Mouse (Mus musculus) gastrocnemius, adult 2 months (tissue): ENCODE data around the gene Kantr. TPM values are rescaled to one million over a fixed set of nuclear protein-coding genes. Genes with fewer than 3 reads are reported as not detected.
"Not testable (repeated sequence)": the region's sequence is repeated elsewhere in the genome, so short reads cannot be mapped to it uniquely, and the experiment has no call there.

Experiments used
- DNase-seq: peaks from one replicate; pipeline ENCODE4 v3.0.0; 2022
- H3K27ac ChIP-seq: fragments of 200-600 bp; 2 replicates; pipeline ENCODE4 v1.8.1; 2022; ENCODE audit warnings: mild to moderate bottlenecking
- H3K4me3 ChIP-seq: fragments of 200-600 bp; 2 replicates; pipeline ENCODE4 v1.8.1; 2022; ENCODE audit warnings: mild to moderate bottlenecking, moderate library complexity
- CTCF ChIP-seq: fragments of 200-600 bp; IDR thresholded peaks from 2 replicates; pipeline ENCODE4 v1.8.1; 2022; ENCODE audit warnings: antibody characterized with exemption, mild to moderate bottlenecking, moderate library complexity
- intact Hi-C: fragments of 180-260 bp; cut with DNase I; formaldehyde crosslinking; loops from one replicate; pipeline ENCODE4 v1.15.1; 2025
- long read RNA-seq, 2 experiments: library from polyadenylated mRNA; stranded (forward); transcript quantifications; one replicate each; pipeline ENCODE4 v2.0.0; 2021
- total RNA-seq, 2 experiments: library from RNA; stranded (reverse); gene quantifications; 2 replicates each; pipeline ENCODE4 v1.2.3; 2021

Kantr gene
- 1 to 10 TPM; 1.3 to 1.6 TPM for total RNA-seq
- long read RNA-seq, experiment 1, result 0 reads
- long read RNA-seq, experiment 2, result 0 reads

DNA sequence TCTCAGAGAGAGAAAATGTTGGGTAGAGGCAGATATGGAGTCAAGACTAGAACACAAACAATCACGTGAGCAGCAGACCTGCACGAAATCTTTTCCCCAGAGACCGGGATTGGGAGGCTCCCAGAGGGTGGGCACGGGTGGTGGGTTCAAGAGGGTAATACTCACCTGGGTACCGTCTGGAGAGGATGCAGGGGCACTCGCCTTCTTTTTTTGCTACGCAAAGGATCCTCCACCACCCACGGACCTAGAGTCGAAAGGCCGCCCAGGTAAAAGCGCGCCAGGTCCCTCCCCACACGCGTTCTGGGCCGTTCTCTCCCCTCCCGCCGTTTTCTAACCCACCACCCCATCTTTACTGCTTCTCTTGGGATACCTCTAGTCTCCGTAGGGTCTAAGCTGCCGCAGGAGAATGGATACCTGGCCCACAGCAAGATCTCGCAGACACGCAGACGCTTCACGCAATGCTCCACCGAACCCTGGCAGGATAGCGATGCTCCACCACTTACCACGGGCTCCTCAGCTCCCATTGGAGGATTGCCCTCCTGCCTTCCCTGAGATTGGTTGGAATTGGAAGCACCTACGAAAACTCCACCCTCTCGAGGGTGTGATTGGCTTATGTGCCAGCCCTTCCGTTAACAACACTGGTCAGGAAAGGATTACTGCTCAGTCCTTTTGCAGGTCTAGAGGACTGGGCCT lies at the start of gene Kantr:
Kantr (minus strand) TSS at position 500 of the 693 bp plus-strand sequence.
- intact Hi-C loops, result no loop called here
- Histone ChIP-seq H3K27ac (peak within 1 kb of the TSS; percentile 80), H3K4me3 (peak within 1 kb of the TSS; percentile 76)
- TF ChIP-seq CTCF, result no peak
- peak; percentile 84 for DNase-seq

DNA sequence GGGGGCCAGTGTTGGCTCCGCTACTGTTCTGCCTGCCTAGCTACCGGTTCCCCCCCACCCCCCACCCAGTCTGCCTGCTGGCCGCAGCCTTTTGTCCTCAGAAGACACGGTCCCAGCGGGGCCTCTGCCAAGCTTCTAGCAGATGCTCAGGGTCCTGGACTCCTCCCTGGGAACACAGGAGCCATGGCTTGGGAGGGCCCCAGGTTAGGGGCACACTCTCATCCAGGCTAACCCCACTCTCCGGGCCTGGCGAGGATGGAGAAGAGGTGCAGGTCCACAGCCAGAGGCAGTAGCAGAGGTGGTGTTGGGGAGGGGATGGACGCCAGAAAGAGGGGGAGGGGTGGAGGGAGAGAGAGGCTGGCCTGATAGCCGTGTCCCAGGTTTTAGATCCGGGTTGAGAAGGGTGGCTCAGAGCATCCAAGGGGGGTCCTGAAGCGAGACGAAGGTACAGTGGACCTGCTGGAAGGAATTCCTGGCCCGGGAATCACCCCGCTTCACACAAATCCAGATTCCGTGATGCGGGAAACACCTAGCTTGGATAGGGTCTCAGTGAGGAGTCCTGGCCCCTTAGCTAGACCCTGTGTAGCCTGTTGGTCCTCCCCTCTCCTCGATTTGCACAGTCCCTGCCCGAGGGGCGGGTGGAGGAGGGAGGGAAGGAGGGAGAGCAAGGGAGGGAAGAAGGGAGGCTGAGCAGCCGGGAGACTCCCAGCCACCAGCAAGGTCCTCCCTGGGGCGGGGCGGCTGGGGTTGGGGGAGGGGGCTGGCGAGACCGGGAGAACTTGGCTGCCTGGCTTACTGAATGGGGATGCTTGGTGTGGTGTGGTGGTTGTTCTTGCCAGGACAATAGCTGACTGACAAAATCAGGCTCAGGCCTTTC lies 41.3 kb upstream of the Kantr start, which contains the start of gene Gpr173:
Gpr173 (minus strand) TSS at position 308 of the 877 bp plus-strand sequence.
- TF ChIP-seq CTCF, result no peak

DNA sequence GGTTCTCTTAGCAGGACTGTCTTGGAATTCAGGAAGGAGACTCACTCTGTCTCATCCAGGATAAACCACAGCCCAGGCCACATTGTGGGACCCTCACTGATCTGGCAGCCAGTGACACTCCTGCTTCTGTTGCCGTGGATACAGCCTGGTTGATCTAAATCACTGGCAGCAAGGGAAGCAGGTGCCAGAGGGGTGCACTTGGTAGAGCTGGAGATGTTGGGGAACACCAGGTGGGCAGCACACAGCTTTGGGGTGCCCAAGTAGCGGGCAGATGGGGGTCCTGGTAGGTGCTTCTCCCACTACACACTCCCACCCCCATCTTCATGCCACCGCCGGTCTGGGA lies 40.7 kb upstream of the Kantr start:
- intact Hi-C loops, result no loop called here
- TF ChIP-seq CTCF, result no peak
- DNase-seq, result no peak

More for the DNA sequence above, 41.3 kb upstream of the Kantr start, which contains the start of gene Gpr173:
- intact Hi-C loops, result no loop called here
- H3K27ac ChIP-seq, result peak within 1 kb of the TSS; percentile 73
- DNase-seq, result peak; percentile 59
- H3K4me3 ChIP-seq, result peak within 1 kb of the TSS; percentile 67

DNA sequence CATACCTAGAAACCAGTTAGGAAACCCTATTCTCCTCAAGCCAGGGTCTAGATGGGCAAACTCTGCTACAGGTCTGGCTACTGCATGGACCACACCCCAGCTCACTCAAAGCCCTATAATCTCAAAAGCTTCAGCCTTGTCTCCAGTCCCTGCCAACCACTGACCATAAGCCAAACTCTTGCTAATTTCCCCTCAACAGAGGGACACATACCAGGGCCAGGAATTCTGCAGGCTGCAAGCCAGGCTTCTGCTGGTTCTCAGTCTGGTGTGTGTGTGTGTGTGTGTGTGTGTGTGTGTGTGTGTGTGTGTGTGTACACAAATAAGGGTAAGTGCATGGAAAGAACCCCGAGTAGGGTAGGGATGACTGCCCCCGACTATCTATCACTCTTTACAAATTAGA lies 39.1 kb upstream of the Kantr start:
- DNase-seq, result no peak
- no peak overlapping the region for H3K4me3 ChIP-seq
- no peak for TF ChIP-seq CTCF
- no peak overlapping the region for H3K27ac ChIP-seq
- intact Hi-C loops, result no loop called here

More for the DNA sequence above, 40.7 kb upstream of the Kantr start:
- Histone ChIP-seq H3K27ac (peak overlapping the region; percentile 73), H3K4me3 (peak overlapping the region; percentile 67)

DNA sequence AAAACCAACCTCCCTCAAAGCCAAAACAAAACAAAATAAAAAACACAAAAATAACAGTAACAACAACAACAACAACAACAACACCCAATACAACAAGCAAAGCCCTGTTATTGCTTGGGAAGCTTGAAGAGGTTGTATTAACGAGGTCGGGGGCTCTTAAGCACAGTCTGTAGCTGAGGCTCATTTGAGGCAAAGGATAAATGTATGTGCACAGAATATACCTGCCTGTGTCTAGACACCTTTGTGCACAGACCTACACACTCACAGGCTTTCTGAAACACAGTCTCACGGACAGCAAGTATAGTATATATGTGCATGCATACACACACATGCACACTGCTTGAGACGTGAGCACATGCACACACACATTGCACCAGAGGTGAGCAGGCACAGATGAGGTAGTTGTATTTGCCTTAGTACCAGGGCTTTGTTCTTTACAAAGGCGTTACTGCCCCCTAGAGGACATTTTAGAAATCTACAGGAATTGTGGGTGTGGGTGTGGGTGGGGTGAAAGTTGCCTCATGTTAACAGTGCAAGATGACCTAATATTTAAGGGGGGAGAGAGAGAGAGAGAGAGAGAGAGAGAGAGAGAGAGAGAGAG lies 25.4 kb upstream of the Kantr start:
- Histone ChIP-seq H3K27ac (no peak overlapping the region), H3K4me3 (no peak overlapping the region)
- DNase-seq, result no peak
- intact Hi-C loops, result loop anchor here (5.0 kb wide), 2 partner anchors 80 to 110 kb away; no protein-coding TSS in a partner anchor
- TF ChIP-seq CTCF, result peak; percentile 54

DNA sequence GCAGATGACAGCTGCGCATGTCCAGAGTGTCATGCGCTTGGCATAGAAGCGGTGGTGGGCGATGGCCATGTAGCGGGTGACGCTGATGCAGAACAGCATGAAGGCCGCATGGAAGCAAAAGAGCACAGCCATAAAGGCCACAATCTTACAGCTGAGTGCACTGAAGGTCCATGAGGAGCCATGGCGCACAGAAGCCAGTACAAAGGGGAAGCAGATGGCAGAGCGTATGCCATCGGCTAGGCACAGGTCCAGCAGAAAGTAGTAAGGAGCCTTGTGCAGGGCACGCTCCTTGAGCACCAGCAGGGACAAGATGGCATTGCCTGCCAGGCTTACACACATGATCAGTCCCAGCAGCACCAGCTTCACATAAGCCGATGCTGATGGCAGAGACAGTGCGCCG lies 19.7 kb upstream of the Kantr start:
- Histone ChIP-seq H3K4me3 (no peak overlapping the region), H3K27ac (no peak overlapping the region)
- no peak for DNase-seq
- TF ChIP-seq CTCF, result no peak
- intact Hi-C loops, result no loop called here

DNA sequence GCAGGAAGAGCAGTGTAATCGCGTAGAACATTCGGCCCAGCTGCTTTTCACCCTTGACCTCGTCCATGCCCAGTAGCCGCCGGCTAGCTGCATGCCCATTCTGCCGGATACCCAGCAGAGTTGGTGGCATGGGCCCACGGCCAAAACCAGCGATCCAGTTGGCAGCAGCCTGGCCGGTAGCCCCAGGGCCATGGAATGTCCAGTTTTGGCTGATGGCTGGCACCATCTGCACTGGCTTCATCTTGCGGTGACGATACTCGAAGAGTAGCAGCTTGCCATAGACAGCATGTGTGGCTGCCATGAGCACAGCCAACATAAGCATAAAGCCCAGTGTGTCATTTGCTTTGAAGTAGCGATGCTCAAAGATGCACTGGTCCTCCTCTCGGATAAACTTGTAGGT lies 19.3 kb upstream of the Kantr start:
- no peak for DNase-seq
- TF ChIP-seq CTCF, result no peak
- no peak overlapping the region for H3K27ac ChIP-seq
- intact Hi-C loops, result no loop called here
- no peak overlapping the region for H3K4me3 ChIP-seq

DNA sequence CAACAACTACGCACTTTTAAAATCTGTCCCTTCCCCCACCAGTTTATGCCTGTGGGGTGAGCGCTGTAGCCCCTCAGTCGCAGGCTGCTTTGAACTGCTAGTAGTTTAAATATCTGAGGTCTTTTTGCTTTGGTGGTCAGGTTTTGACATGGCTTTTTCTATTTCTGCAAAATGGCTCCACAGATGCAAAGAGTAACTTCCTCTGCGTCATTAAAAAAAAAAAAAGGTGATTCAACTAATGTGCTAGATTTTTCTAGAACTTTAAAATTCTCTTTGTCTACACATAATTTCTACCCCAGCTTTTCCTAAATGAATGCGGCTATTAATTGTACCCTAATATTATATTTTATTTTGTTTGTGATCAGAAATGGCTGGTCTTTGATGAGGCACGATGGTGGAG lies 15.6 kb upstream of the Kantr start:
- H3K4me3 ChIP-seq, result peak overlapping the region; percentile 85
- TF ChIP-seq CTCF, result no peak
- intact Hi-C loops, result loop anchor here (5.0 kb wide), 1 partner anchor 111 kb away; the partner anchor contains the start of gene Kdm5c
- no peak for DNase-seq
- peak overlapping the region; percentile 96 for H3K27ac ChIP-seq

DNA sequence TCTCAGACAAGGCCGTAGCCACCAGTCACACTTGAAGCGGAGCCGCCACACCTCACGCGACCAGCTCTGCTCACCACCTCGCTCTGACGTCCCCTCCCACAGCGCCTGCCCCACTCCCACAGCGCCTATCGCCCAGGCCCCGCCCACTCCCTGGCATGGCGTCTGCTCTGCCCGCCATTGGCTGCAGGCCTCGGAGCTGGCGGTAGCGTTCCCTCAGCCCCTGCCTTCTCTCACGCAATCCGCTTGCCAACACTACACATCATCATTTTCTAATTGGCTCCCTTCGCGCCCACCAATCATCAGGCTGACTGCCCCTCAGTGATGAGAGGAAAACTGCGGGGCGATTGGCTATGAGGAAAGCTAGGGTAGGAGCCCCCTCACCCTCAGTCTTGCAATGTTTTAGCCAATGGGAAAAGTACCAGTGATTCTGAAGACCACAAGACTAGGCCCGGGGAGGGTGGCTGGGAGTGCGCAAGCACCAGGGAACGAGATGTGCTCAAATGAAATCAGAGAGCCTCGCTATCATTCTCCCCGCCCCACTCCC lies 15.1 kb upstream of the Kantr start, which contains the start of gene Tspyl2:
Tspyl2 (minus strand) TSS at position 68 of the 544 bp plus-strand sequence.
- TF ChIP-seq CTCF, result no peak
- intact Hi-C loops, result loop anchor here (5.0 kb wide), 1 partner anchor 110 kb away; the partner anchor contains the start of gene Kdm5c
- DNase-seq, result peak; percentile 95
- Histone ChIP-seq H3K27ac (peak within 1 kb of the TSS; percentile 96), H3K4me3 (peak within 1 kb of the TSS; percentile 85)

DNA sequence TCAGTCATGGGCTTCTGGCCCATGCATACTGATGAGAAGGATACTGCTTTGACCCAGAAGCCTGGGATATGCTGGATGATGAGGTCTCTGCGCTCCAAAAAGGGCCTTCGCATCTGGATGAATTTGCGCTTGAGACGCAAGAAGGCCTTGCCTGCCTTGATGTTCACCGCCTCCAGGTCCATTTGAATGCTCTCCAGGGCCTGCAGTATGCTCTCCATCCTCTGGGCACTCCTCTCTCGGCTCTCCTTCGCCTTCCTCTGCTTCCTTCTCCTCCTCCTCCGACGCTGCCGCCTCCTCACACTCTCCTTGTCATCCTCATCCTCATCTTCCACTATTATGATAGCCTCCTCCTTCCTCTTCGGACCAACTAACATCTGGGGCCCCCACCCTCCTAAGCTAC lies 14.2 kb upstream of the Kantr start:
- no peak for DNase-seq
- no peak for TF ChIP-seq CTCF
- Histone ChIP-seq H3K27ac (peak overlapping the region; percentile 96), H3K4me3 (peak overlapping the region; percentile 85)
- intact Hi-C loops, result loop anchor here (5.0 kb wide), 1 partner anchor 109 kb away; the partner anchor contains the start of gene Kdm5c

DNA sequence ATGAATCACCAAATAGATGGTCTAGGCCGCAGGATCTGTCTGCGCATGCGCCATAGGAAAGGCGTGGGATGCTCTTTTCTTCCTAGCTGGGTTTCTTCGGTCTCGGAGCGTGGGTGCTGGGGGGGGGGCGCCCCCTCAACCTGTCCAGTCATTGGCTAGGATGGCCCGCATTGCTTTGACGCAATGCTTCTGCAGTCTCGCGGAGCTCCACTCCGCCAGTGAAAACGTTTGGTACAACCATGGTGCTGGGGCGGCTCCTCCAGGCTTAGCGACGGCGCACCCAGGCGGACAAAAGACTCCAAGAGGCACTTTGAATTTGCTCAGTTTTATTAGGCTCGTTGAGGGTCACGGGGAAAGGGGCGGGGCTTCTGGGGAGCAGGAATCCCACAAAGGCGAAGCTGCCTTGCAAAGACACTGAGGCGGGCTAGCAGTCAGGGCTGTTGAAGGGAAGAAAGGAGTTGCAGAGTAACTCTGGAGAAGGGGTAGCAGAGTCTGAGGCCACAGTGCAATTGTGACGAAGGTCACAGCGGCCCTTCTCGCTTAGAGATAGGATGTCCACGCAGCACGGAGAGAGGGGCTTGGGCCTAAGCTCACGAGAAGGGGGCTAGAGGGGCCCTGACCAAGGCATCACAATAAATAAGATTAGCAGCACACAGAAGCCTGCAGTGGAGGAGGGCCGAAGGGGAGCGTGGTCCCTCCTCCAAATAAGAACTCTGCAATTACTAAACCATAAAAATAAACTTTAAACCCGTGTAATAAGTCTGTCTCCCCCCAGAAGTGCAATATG lies 9.4 kb upstream of the Kantr start:
- Histone ChIP-seq H3K27ac (peak overlapping the region; percentile 89), H3K4me3 (peak overlapping the region; percentile 69)
- no peak for TF ChIP-seq CTCF
- intact Hi-C loops, result no loop called here
- DNase-seq, result peak; percentile 90

DNA sequence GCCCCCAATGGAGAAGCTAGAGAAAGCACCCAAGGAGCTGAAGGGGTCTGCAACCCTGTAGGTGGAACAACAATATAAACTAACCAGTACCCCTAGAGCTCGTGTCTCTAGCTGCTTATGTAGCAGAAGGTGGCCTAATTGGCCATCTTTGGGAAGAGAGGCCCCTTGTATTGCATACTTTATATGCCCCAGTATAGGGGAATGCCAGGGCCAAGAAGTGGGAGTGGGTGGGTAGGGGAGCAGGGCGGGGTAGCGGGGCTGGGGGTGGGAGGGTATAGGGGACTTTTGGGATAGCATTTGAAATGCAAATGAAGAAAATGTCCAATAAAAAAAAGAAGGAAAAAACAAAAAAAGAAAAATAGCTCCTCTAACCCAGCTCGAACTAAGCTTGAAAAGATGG lies 8.8 kb upstream of the Kantr start:
- H3K4me3 ChIP-seq, result peak overlapping the region; percentile 69
- DNase-seq, intact Hi-C loops: not testable (repeated sequence)
- peak overlapping the region; percentile 89 for H3K27ac ChIP-seq

DNA sequence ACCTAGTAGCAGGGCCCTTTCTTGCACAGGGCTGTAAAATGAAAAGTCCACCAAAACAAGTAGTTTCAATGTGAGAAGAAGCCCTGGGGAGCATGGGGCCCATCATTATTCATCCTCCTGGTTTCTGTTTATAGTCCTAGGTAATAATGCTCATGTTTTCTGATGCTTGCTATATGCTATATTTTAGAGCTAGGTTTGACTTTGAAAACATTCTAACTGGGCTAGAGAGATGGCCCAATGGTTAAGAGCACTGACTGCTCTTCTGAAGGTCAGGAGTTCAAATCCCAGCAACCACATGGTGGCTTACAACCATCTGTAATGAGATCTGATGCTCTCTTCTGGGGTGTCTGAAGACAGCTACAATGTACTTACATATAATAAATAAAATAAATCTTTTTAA lies 2.1 kb upstream of the Kantr start:
- H3K4me3 ChIP-seq, intact Hi-C loops: not testable (repeated sequence)

More for the DNA sequence above, 2.1 kb upstream of the Kantr start:
- H3K27ac ChIP-seq, DNase-seq: not testable (repeated sequence)
